Mouse (Mus musculus) ovary, postnatal 10 days (tissue): Measurements from ENCODE around the gene Rpl23a.
"Not testable (repeated sequence)": the region's sequence is repeated elsewhere in the genome, so short reads cannot be mapped to it uniquely, and the experiment has no call there.

Source experiments
- DNase-seq: peaks from one replicate; pipeline ENCODE4 v3.0.0; 2022; ENCODE audit warnings: low spot score

Rpl23a gene

DNA sequence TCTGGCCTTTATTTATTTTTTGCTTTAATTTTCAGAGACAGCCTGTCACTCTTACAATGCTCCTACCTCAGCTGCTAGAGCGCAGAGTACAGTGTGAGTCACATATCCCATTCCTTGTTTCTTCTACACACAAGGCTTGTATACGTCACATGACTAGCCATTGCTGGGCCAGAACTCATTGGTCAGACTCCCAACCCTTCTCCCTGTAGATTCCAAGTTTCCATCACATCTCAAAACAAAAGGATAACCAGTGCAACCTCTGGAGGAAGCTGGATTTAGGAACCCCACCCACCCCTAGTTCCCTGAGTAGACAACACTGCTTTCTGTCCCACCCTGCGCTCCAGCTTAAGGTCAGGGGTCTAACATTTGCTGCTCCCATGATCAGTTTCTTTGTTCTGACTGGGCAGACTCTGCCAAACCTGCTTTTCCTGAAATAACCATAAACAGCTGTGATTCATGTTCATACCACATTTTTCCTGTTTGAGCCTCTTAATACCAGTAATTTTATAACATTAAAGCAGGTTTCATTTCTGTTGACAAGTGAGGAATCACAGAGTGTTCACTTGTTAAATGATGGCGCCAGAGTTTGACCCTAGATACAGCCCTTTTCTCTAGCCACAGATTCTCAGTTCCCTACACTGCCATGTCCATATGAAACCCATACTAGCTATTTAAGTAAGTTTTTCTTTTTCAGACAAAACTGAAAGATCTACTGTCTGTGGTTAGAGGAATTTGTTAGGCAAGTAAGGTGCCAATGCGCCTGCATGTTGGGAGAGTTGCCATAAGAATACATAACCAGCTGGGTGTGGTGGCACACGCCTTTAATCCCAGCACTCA is 36.5 kb downstream of the Rpl23a start:
- no peak for DNase-seq

DNA sequence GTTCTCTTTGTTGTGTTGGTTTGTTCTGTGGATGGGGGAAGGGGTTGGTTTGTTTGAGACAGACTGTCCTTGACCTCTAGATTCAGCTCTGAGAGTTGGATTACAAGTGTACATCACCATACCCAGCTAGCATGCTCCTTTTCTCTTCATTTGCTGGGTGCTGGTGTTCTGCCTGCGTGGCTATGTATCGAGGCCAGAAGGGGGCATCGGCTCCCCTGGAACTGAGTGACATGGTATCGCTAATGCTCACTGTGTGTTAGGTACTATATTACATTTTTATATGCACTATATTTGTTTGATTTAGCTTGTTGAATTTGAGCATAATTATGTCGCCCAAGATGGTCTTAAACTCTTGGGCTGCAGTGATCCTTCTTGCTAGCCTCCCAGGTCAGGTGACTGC is 37.2 kb downstream of the Rpl23a start:
- no peak for DNase-seq

DNA sequence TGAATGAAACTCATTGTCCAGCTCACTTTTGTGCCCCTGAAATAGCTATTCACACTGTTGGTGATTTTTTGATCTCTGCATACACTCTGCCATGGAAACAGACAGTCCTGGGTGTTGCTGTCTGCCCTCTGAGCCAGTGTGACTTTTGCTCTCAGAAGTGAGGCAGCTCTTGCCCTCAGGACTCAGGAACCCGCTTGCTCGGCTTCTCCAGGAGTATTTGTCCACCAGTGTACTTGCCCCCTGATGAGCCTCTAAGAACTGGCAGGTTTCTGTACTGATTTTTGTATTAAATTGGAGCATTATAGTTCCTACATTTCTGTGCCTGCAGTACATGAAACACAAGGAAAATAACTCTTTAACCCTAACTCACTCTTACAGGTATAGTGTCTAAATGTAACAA is 39.9 kb downstream of the Rpl23a start:
- no peak for DNase-seq

DNA sequence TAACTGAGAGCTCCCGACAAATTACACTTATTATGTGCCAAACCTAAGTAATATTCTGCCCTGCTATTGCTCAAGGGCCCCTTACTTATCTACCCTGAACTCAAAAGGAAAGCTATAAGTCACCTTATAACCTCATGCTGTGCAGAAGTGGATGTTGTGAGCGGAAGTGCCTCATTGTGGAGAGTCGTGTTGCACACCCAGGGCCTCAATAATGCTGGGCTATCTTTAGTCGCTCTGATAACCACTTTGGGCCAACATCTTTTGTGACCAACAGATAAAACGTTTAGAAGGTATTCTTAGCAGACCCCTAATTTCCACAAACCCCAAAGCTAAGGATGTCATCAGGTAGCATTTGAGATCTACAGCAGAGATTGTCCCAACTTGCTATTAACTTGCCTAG is 42.7 kb downstream of the Rpl23a start:
- DNase-seq: no peak

DNA sequence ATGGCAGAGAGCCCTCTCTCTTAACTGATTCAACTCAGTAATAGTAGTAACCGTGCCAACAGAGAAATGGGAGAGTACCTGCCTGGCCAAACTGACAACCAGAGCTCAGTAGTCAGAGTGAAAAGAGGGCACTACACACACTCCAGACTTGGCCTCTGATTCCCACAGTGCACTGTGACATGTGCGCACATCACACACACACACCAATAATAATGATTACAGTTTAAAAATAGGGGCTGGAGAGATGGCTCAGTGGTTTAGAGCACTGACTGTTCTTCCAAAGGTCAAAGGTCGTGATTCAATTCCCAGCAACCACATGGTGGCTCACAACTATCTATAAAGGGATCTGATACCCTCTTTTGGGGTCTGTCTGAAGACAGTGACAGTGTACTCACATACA is 45.4 kb downstream of the Rpl23a start:
- DNase-seq: no peak

DNA sequence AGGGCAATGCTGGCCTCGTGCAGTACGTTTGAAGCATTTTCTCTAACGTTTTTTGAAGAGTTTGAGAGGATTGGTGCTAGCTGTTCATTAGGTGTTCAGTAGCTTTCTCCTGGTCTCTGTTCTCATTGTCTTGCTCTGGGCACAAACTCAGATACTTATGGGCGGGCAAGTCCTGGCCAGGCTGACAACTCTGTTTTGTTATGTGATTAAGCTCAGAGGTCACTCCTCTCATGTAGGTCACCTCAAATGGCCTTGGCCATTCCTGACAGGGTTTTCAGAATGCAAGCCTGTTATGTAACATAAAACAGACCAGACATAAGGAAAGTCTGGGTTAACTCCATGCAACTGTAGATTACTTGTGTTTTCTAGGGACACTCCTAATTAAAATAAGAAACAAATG is 45.8 kb downstream of the Rpl23a start:
- no peak for DNase-seq

DNA sequence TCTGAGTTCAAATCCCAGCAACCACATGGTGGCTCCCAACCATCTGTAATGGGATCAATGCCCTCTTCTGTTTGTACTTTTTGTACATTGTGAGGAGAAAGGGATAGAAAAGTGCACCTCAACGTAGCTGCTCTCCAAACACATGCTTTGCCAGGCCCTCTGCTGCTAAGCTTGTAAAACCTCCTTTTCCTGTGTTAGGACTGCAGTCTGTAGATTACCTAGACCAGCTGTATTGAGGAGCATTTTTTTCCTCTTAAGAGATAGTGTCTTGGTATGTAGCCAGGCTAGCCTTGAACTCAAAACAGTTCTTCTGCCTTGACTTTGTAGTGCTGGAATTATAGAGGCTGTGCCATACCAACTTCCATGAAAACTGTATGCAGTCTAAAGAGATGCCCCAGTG is 47.3 kb downstream of the Rpl23a start:
- no peak for DNase-seq

DNA sequence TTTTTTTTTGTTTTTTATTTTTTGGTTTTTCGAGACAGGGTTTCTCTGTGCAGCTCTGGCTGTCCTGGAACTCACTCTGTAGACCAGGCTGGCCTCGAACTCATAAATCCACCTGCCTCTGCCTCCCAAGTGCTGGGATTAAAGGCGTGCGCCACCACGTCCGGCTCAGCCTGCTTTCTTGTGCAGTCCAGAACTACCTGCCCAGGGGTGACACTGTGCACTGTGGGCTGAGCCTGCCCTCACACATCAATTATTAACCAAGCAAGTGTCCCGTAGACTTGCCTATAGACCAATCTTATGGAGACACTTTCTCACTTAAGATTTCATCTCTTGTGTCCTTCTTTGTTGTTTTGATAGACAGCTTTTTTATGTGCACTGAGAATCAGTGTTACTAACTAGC is 48.1 kb downstream of the Rpl23a start:
- not testable (repeated sequence) for DNase-seq

DNA sequence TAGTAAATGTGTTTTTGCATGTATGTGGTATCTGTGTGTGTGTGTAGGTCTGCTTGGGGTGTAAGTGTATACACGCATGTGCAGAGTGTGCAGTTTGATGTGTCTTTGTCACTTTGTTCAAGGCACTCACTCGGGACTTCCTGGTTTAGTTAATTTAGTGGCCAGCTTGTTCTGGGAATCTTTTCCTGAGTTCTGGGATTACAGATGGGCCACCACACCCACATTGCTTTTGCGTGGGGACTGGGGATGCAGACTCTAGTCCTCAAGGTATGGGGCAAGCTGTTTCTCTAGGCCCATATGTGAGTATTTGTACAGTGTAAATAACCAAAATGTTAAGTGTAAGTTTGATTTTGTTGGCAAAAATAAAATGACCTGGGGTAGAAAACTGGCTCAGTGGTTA is 49.0 kb downstream of the Rpl23a start:
- DNase-seq: no peak

DNA sequence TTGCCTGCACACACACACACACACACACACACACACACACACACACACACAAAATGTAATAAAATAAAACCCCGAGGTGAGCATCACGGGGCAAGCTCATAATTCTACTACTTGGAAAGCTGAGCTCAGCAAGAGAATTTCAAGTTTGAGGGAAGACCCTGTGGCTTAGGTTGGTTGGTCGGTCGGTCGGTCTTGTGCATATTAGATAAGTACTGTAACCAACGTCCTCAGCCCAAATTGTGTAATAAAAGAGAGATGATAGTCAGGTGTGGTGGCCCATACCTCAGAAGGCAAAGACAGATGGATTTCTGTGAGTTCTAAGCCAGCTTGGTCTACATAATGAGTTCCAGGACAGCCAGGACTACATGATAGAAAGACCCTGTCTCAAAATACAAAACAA is 49.5 kb downstream of the Rpl23a start:
- DNase-seq: no peak
